Comparison of ENCODE assay signal across 13 mouse cellular contexts in genomic region chr12:34791213-34792112, GRCm38 (mm10).
A peak's percentile ranks its signal among the peaks of the same experiment; 100 is the strongest.
DNase-seq lines count a peak whose midpoint lies in the region; ATAC-seq and TF ChIP-seq lines count a peak whose summit lies in the region.
"Had no signal": no experiment of that assay in that cellular context is flagged by ENCODE, and none has a peak within 500 bp of the region (broad histone marks: within the 10 kb centered on the region; RNA-seq: fewer than 3 reads in every experiment).

No protein-coding gene starts in this region.

- TF ChIP-seq POLR2A in heart, adult 2 months (IDR thresholded peaks at IDR 0.05; ENCODE audit: insufficient read depth, low read depth, low read length): no peak
- TF ChIP-seq POLR2A in bone marrow macrophage, adult 2 months (IDR thresholded peaks at IDR 0.05; ENCODE audit: borderline replicate concordance, low read depth, low read length): no peak

- H3K9ac ChIP-seq in heart, postnatal 0 days (replicated peaks; ENCODE audit: low read depth, low read length): no peak overlapping the region
- no peak overlapping the region for H3K9ac ChIP-seq in heart, adult 2 months (ENCODE audit: low read depth, low read length)
- H3K9ac ChIP-seq in limb, embryonic 12.5 days (replicated peaks): no peak overlapping the region
- H3K9ac ChIP-seq: liver, embryonic 14.5 days had no signal

- no peaks in the 10 kb centered on the region for H3K27me3 ChIP-seq in heart, postnatal 0 days (ENCODE audit: control insufficient read depth, insufficient read depth, low read length)
- no peaks in the 10 kb centered on the region for H3K27me3 ChIP-seq in heart, adult 2 months (ENCODE audit: control insufficient read depth, insufficient read depth, low read length)
- no peaks in the 10 kb centered on the region for H3K27me3 ChIP-seq in limb, embryonic 12.5 days

- peak; percentile 1 for DNase-seq in embryo, embryonic 11.5 days (ENCODE audit: low read depth, low spot score)
- no peak for DNase-seq in embryo, embryonic 11 days
- DNase-seq in heart, postnatal 0 days (ENCODE audit: low spot score): no peak
- no peak for DNase-seq in heart, adult 2 months
- DNase-seq in left cerebral cortex, adult 9 months (ENCODE audit: low spot score in 2 of 2): no peak
- no peak for DNase-seq in T-cell, adult 2 months (ENCODE audit: low spot score)
- DNase-seq: adrenal gland, adult 2 months; gastrocnemius, postnatal 36 days; kidney, adult 2 months; kidney, postnatal 4 days had no signal

- TF ChIP-seq CTCF in heart, postnatal 0 days (IDR thresholded peaks at IDR 0.05; ENCODE audit: low read depth): no peak
- no peak for TF ChIP-seq CTCF in heart, adult 2 months (IDR thresholded peaks at IDR 0.05)
- TF ChIP-seq CTCF in bone marrow macrophage, adult 2 months (IDR thresholded peaks at IDR 0.05; ENCODE audit: low read depth, low read length): no peak

- H3K36me3 ChIP-seq in heart, postnatal 0 days (replicated peaks; ENCODE audit: control insufficient read depth, insufficient read depth, low read length): no peaks in the 10 kb centered on the region
- peaks cover 3% of the 10 kb centered on the region for H3K36me3 ChIP-seq in heart, adult 2 months (ENCODE audit: control insufficient read depth, insufficient read depth, low read length)
- H3K36me3 ChIP-seq in limb, embryonic 12.5 days: no peaks in the 10 kb centered on the region

- no peak for TF ChIP-seq EP300 in heart, postnatal 0 days (IDR thresholded peaks at IDR 0.05; ENCODE audit: low read depth)
- TF ChIP-seq EP300 in heart, adult 2 months (IDR thresholded peaks at IDR 0.05; ENCODE audit: insufficient read depth, low read depth, low read length): no peak

- peak overlapping the region; percentile 38; the same call in 1 of the 2 replicates for H3K4me2 ChIP-seq in heart, postnatal 0 days (ENCODE audit: low read depth, low read length)
- H3K4me2 ChIP-seq in limb, embryonic 12.5 days: peak overlapping the region; percentile 33

- 0 out of 2 replicates have a peak overlapping the region, but pooled peaks have one; percentile 38 for H3K27ac ChIP-seq in heart, postnatal 0 days (ENCODE audit: low read depth)
- no peak overlapping the region for H3K27ac ChIP-seq in heart, adult 2 months
- H3K27ac ChIP-seq in bone marrow macrophage, adult 2 months (ENCODE audit: insufficient read depth, low read depth, low read length): 0 out of 2 replicates have a peak overlapping the region, but pooled peaks have one; percentile 5
- H3K27ac ChIP-seq in limb, embryonic 12.5 days: peak overlapping the region; percentile 69
- H3K27ac ChIP-seq: liver, embryonic 14.5 days had no signal

- 83% methylated on average over 10 of the region's 10 CpGs for WGBS in heart, postnatal 0 days
- WGBS in heart, adult 2 months: 91% methylated on average over 10 of the region's 10 CpGs
- 50% methylated on average over 10 of the region's 10 CpGs for WGBS in limb, embryonic 12.5 days

- no peaks in the 10 kb centered on the region for H3K79me2 ChIP-seq in heart, adult 2 months (replicated peaks; ENCODE audit: control insufficient read depth, insufficient read depth, low read length)

- H3K4me1 ChIP-seq in heart, postnatal 0 days (ENCODE audit: control insufficient read depth, insufficient read depth): peaks cover 19% of the 10 kb centered on the region; the same call in 1 of the 2 replicates
- no peaks in the 10 kb centered on the region; the same call in none of the 2 replicates for H3K4me1 ChIP-seq in heart, adult 2 months (ENCODE audit: control insufficient read depth, insufficient read depth, low read length)
- peaks cover 24% of the 10 kb centered on the region for H3K4me1 ChIP-seq in bone marrow macrophage, adult 2 months (ENCODE audit: control insufficient read depth, insufficient read depth, low read length)
- H3K4me1 ChIP-seq in limb, embryonic 12.5 days (replicated peaks): peaks cover 36% of the 10 kb centered on the region

- intact Hi-C loops in heart, adult 2 months (cut with DNase I): no loop called here

- H3K9me3 ChIP-seq in heart, postnatal 0 days (replicated peaks; ENCODE audit: control insufficient read depth, low read length): no peaks in the 10 kb centered on the region
- no peaks in the 10 kb centered on the region for H3K9me3 ChIP-seq in limb, embryonic 12.5 days

- ATAC-seq in heart, postnatal 0 days (ENCODE audit: insufficient read depth, low read depth): no peak
- peak; percentile 85 for ATAC-seq in limb, embryonic 12.5 days (ENCODE audit: insufficient number of reproducible peaks, insufficient read depth, low FRiP score, low TSS enrichment, low read depth)

- no peak overlapping the region for H3K4me3 ChIP-seq in heart, postnatal 0 days (ENCODE audit: low read depth, low read length)
- H3K4me3 ChIP-seq in heart, adult 2 months: no peak overlapping the region
- no peak overlapping the region for H3K4me3 ChIP-seq in bone marrow macrophage, adult 2 months (ENCODE audit: insufficient read depth, low read length)
- no peak overlapping the region for H3K4me3 ChIP-seq in limb, embryonic 12.5 days (replicated peaks)
